Mouse (Mus musculus): ENCODE data around the gene Gne. TPM values are rescaled to one million over a fixed set of nuclear protein-coding genes. Genes with fewer than 3 reads are reported as not detected.

Gne gene
- polyA plus RNA-seq, 1 experiment = 0.68 TPM

DNA sequence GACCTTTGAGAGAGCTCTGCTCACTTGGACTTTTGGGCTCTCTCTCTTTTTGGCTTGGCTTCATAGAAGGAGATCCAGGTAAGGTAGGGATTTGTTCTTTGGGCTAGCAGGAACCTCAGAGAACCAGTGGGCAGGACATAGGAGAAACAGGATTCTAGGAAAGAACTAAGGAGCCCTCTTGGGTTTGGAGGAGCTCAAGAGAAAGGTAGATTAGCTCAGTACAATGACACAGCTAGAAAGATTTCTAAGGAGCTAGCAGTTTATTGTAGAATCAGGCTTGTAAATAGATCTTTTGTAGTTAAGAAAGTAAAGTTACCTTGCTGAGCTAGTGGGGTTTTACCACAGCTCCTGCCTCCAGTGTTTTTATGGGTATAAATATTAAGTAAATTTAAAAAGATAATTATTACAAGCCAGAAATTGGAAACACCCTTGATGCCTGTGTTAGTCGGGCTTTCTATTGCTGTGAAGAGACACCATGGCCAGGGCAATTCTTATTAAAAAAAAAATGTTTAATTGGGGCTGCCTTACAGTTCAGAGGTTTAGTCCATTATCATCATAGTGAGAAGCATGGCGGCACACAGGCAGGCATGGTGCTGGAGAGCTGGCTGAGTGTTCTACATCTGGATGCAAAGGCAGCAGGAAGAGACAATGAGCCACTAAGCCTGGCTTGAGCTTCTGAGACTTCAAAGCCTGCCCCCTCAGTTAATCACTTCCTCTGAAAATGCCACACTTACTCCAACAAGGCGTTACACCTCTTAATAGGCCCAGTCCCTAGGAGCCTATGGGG, 79.2 kb downstream of the Gne start:
- peaks cover 8% of the 10 kb centered on the region for H3K9me3 ChIP-seq (ENCODE audit: control insufficient read depth, low read length)
- H3K36me3 ChIP-seq (ENCODE audit: control insufficient read depth) = peaks cover 33% of the 10 kb centered on the region
- H3K4me3 ChIP-seq (replicated peaks) = peak overlapping the region; percentile 64
- TF ChIP-seq TAL1 (IDR thresholded peaks at IDR 0.05; ENCODE audit: low read length) (no peak), GATA1 (IDR thresholded peaks at IDR 0.05; ENCODE audit: low read length) (no peak)
- H3K4me1 ChIP-seq (ENCODE audit: control insufficient read depth) = peaks cover 35% of the 10 kb centered on the region
- H3K27me3 ChIP-seq (ENCODE audit: control insufficient read depth) = no peaks in the 10 kb centered on the region

DNA sequence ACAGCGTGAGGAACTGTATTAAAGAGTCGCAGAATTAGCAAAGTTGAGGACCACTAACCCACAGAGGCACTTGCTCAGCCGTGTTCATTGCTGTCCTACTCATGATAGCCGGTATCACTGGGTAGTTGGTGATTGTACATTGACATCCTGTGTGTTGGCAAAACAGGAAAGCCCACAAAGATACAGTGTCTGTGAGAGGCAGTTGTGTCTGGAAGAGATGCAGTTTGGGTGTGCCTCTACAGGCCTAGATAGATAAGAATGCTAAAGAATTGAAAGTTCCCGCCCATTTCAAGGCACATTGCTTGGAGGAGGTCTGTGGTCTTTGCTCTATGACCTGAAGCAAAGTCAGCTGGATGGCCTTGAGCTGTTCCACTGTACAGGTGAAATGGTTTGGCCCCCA, 79.9 kb downstream of the Gne start, which contains the start of gene Clta:
Gene Clta (plus strand): TSS at position 327 of the 400 bp plus-strand sequence.
- H3K4me1 ChIP-seq (ENCODE audit: control insufficient read depth) = peaks cover 33% of the 10 kb centered on the region
- H3K4me3 ChIP-seq (replicated peaks) = peak within 1 kb of the TSS; percentile 64
- peak; percentile 62; the same call in 2 of the 3 replicates for TF ChIP-seq TAL1 (IDR thresholded peaks at IDR 0.05; ENCODE audit: low read length)
- TF ChIP-seq GATA1 (IDR thresholded peaks at IDR 0.05; ENCODE audit: low read length) = peak; percentile 79
- peaks cover 31% of the 10 kb centered on the region for H3K36me3 ChIP-seq (ENCODE audit: control insufficient read depth)
- H3K9me3 ChIP-seq (ENCODE audit: control insufficient read depth, low read length) = peaks cover 8% of the 10 kb centered on the region
- H3K27me3 ChIP-seq (ENCODE audit: control insufficient read depth) = no peaks in the 10 kb centered on the region

DNA sequence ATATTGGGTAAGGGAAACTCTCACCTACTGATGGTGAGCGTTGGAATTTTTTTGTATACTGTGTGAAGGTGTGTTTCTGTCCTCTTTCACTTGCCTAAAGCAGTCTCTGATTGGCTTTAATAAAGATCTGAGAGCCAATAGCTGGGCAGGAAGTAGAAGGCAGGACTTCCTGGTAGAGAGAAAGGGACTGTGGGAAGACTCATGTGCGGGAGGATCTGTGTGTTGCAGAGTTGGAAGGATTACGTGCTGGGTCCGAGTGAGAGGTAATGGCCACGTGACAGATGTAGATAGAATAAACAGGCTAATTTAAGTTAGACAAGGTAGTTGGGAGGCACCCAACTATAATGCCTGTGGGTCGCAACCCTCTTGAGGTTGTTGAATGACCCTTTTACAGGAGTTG, 80.4 kb downstream of the Gne start:
- peaks cover 8% of the 10 kb centered on the region for H3K9me3 ChIP-seq (ENCODE audit: control insufficient read depth, low read length)
- no peaks in the 10 kb centered on the region for H3K27me3 ChIP-seq (ENCODE audit: control insufficient read depth)
- TF ChIP-seq GATA1 (IDR thresholded peaks at IDR 0.05; ENCODE audit: low read length) (no peak), TAL1 (IDR thresholded peaks at IDR 0.05; ENCODE audit: low read length) (no peak)
- peaks cover 31% of the 10 kb centered on the region for H3K36me3 ChIP-seq (ENCODE audit: control insufficient read depth)
- H3K4me3 ChIP-seq (replicated peaks) = peak overlapping the region; percentile 64
- peaks cover 33% of the 10 kb centered on the region for H3K4me1 ChIP-seq (ENCODE audit: control insufficient read depth)

DNA sequence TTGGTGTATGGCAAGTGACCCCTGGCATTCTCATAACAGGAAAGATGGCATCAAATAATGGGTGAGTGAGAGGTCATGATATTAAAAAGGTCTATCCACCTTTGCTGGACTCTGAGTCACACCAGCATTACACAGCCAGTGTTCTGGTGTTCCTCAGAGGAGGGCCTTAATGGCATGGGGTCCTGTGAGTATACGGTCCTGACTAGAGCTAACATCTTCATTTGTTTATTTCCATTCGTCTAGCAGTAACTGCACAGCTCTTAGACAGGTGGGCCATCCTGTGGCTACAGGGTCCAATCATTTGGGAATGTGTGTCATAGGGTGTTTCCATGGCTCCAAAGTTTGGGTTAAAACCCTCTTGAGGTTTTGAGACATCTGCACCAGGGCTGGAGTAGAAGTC, 89.6 kb downstream of the Gne start:
- H3K27me3 ChIP-seq (ENCODE audit: control insufficient read depth) = no peaks in the 10 kb centered on the region
- no peak overlapping the region for H3K4me3 ChIP-seq (replicated peaks)
- TF ChIP-seq TAL1 (IDR thresholded peaks at IDR 0.05; ENCODE audit: low read length) (no peak), GATA1 (IDR thresholded peaks at IDR 0.05; ENCODE audit: low read length) (no peak)
- H3K9me3 ChIP-seq (ENCODE audit: control insufficient read depth, low read length) = no peaks in the 10 kb centered on the region; the same call in 1 of the 2 replicates
- no peaks in the 10 kb centered on the region for H3K4me1 ChIP-seq (ENCODE audit: control insufficient read depth)
- H3K36me3 ChIP-seq (ENCODE audit: control insufficient read depth) = no peaks in the 10 kb centered on the region

DNA sequence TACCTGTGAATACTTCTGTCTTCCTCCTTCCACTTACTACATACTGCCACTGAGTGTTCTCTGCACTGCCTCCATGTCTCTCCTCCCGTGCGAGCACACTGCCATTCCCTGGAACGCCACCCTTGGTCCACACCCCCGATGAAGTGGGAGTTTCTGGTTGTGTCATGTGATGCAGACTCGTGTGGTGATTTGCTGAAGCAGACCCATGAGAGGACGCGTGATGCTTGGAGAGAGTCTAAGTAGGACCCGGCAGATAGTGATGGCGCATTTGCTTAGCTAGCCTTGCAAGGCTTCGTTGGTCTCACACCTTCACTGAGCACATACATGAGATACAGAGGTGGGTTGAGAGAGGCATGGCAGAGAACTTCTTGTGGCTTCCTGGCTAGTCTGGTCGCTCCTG, 90.9 kb downstream of the Gne start:
- H3K27me3 ChIP-seq (ENCODE audit: control insufficient read depth) = no peaks in the 10 kb centered on the region
- H3K4me1 ChIP-seq (ENCODE audit: control insufficient read depth) = no peaks in the 10 kb centered on the region
- no peaks in the 10 kb centered on the region for H3K9me3 ChIP-seq (ENCODE audit: control insufficient read depth, low read length)
- H3K4me3 ChIP-seq (replicated peaks) = no peak overlapping the region
- no peaks in the 10 kb centered on the region for H3K36me3 ChIP-seq (ENCODE audit: control insufficient read depth)
- no peak for TF ChIP-seq GATA1 (IDR thresholded peaks at IDR 0.05; ENCODE audit: low read length)
- TF ChIP-seq TAL1 (IDR thresholded peaks at IDR 0.05; ENCODE audit: low read length) = no peak

DNA sequence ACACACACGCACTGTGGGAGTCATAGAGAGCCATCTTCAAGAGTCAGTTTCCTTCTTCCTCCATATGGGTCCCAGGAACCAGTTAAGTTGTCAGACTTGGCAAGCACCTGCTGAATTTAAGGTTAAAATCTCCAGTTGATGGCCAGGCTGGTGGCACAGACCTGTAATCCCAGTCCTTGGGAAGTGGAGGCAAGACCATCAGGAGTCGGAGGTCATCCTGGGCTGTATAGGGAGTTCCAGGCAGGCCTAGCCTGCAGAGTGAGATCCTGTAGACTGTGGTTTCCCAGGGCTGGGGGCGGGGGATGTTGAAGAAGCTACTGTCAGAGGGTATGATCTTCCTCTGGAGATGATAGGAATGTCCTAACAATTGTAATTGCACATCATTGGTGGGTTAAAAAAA, 95.0 kb downstream of the Gne start:
- no peaks in the 10 kb centered on the region for H3K9me3 ChIP-seq (ENCODE audit: control insufficient read depth, low read length)
- H3K4me3 ChIP-seq (replicated peaks) = no peak overlapping the region
- no peaks in the 10 kb centered on the region for H3K36me3 ChIP-seq (ENCODE audit: control insufficient read depth)
- peaks cover 7% of the 10 kb centered on the region for H3K27me3 ChIP-seq (ENCODE audit: control insufficient read depth)
- H3K4me1 ChIP-seq (ENCODE audit: control insufficient read depth) = no peaks in the 10 kb centered on the region
- no peak for TF ChIP-seq GATA1 (IDR thresholded peaks at IDR 0.05; ENCODE audit: low read length)
- TF ChIP-seq TAL1 (IDR thresholded peaks at IDR 0.05; ENCODE audit: low read length) = no peak

DNA sequence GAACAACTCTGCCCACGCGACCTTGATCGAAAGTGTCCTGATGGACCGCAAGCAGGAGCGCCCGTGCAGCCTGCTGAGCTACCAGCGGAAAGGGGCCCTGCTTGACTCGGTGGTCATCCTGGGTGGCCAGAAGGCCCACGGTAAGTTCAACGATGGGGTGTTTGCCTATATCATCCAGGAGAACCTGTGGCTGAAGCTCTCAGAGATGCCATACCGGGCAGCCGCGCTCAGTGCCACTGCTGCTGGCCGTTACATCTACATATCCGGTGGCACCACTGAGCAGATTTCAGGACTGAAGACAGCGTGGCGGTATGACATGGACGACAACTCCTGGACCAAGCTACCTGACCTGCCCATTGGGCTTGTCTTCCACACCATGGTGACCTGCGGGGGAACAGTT, 99.7 kb downstream of the Gne start:
- no peak overlapping the region for H3K4me3 ChIP-seq (replicated peaks)
- H3K4me1 ChIP-seq (ENCODE audit: control insufficient read depth) = peaks cover 12% of the 10 kb centered on the region
- TF ChIP-seq GATA1 (IDR thresholded peaks at IDR 0.05; ENCODE audit: low read length) (no peak), TAL1 (IDR thresholded peaks at IDR 0.05; ENCODE audit: low read length) (no peak)
- H3K9me3 ChIP-seq (ENCODE audit: control insufficient read depth, low read length) = no peaks in the 10 kb centered on the region
- H3K36me3 ChIP-seq (ENCODE audit: control insufficient read depth) = peaks cover 6% of the 10 kb centered on the region
- H3K27me3 ChIP-seq (ENCODE audit: control insufficient read depth) = peaks cover 7% of the 10 kb centered on the region

Other genes starting within 250 kb of the Gne start
- not detected in 2 replicates for gene Olfr157, start 244.0 kb downstream of the Gne start, polyA plus RNA-seq (2012)
- not detected in 2 replicates for gene Olfr155, start 232.6 kb downstream of the Gne start, polyA plus RNA-seq (2012)
- gene Reck, start 208.6 kb downstream of the Gne start, polyA plus RNA-seq (2012) = not detected in 2 replicates
- gene Glipr2, start 126.8 kb downstream of the Gne start, polyA plus RNA-seq (2012) = 3.0 and 3.8 TPM in 2 replicates
- not detected in 2 replicates for gene Ccin, start 100.7 kb downstream of the Gne start, polyA plus RNA-seq (2012)
- gene Clta, start 79.7 kb downstream of the Gne start, polyA plus RNA-seq (2012) = 18.7 and 31.6 TPM in 2 replicates
- 1.3 and 2.1 TPM in 2 replicates for gene Rnf38, start 149.6 kb upstream of the Gne start, polyA plus RNA-seq (2012)
- gene Melk, start 216.7 kb upstream of the Gne start, polyA plus RNA-seq (2012) = 0.14 and 0.29 TPM in 2 replicates

Data from erythroblast, embryonic 14.5 days (primary cell).